Mouse (Mus musculus): ENCODE measurements at regions not wholly inside any gene's neighbourhood (a gene's known extent, or its start where the extent isn't known, plus 50 kb on each side); places are given as distances from the start of the nearest gene placed in this dataset.

- Histone ChIP-seq H3K4me1 (peaks cover 79% of the 10 kb centered on the region), H3K9me3 (no peaks in the 10 kb centered on the region), H3K4me3 (peak overlapping the region; percentile 22; the same call in 1 of the 2 replicates), H3K27ac (peak overlapping the region; percentile 88), H3K27me3 (ENCODE audit: insufficient read depth, poor library complexity, severe bottlenecking) (peaks cover 7% of the 10 kb centered on the region; the same call in 1 of the 2 replicates), H3K36me3 (no peaks in the 10 kb centered on the region)
- 51% methylated on average over 13 of the region's 13 CpGs for WGBS
- DNase-seq (ENCODE audit: low spot score): no peak
Observed at GRCm38 (mm10) chr10:60934297-60935286, 103.2 kb upstream of the Unc5b start.

GRCm38 (mm10) chr10:60933891-60934290 is 102.5 kb upstream of the Unc5b start:
- Histone ChIP-seq H3K4me1 (peaks cover 86% of the 10 kb centered on the region), H3K36me3 (no peaks in the 10 kb centered on the region), H3K27me3 (ENCODE audit: insufficient read depth, poor library complexity, severe bottlenecking) (peaks cover 6% of the 10 kb centered on the region; the same call in 1 of the 2 replicates), H3K27ac (peak overlapping the region; percentile 88), H3K4me3 (peak overlapping the region; percentile 22; the same call in 1 of the 2 replicates), H3K9me3 (no peaks in the 10 kb centered on the region)
- 34% methylated on average over 7 of the region's 7 CpGs for WGBS
- DNase-seq (ENCODE audit: low spot score): no peak

- peaks cover 95% of the 10 kb centered on the region for H3K4me1 ChIP-seq
- H3K4me3 ChIP-seq: 0 out of 2 replicates have a peak overlapping the region, but pooled peaks have one; percentile 3
- no peaks in the 10 kb centered on the region for H3K9me3 ChIP-seq
- H3K36me3 ChIP-seq: no peaks in the 10 kb centered on the region
- peak overlapping the region; percentile 88 for H3K27ac ChIP-seq
- DNase-seq (ENCODE audit: low spot score): no peak
- peaks cover 6% of the 10 kb centered on the region; the same call in 1 of the 2 replicates for H3K27me3 ChIP-seq (ENCODE audit: insufficient read depth, poor library complexity, severe bottlenecking)
- 22% methylated on average over 3 of the region's 3 CpGs for WGBS
Observed at GRCm38 (mm10) chr10:60932855-60933254, 101.5 kb upstream of the Unc5b start.

GRCm38 (mm10) chr10:60931891-60932378 is 100.6 kb upstream of the Unc5b start:
- H3K27ac ChIP-seq: peak overlapping the region; percentile 88
- DNase-seq (ENCODE audit: low spot score): no peak
- peaks cover 92% of the 10 kb centered on the region for H3K4me1 ChIP-seq

GRCm38 (mm10) chr10:60928646-60929045 is 97.3 kb upstream of the Unc5b start:
- Histone ChIP-seq H3K27ac (peak overlapping the region; percentile 71), H3K36me3 (no peaks in the 10 kb centered on the region), H3K4me3 (no peak overlapping the region), H3K4me1 (peaks cover 90% of the 10 kb centered on the region), H3K9me3 (no peaks in the 10 kb centered on the region), H3K27me3 (ENCODE audit: insufficient read depth, poor library complexity, severe bottlenecking) (no peaks in the 10 kb centered on the region)
- 63% methylated on average over 7 of the region's 7 CpGs for WGBS
- DNase-seq (ENCODE audit: low spot score): no peak

More at GRCm38 (mm10) chr10:60931891-60932378, 100.6 kb upstream of the Unc5b start:
- H3K27me3 ChIP-seq (ENCODE audit: insufficient read depth, poor library complexity, severe bottlenecking): peaks cover 6% of the 10 kb centered on the region; the same call in 1 of the 2 replicates
- H3K36me3 ChIP-seq: no peaks in the 10 kb centered on the region
- no peaks in the 10 kb centered on the region for H3K9me3 ChIP-seq
- 53% methylated on average over 22 of the region's 22 CpGs for WGBS
- H3K4me3 ChIP-seq: no peak overlapping the region

- DNase-seq (ENCODE audit: low spot score): no peak
- Histone ChIP-seq H3K27ac (peak overlapping the region; percentile 71), H3K9me3 (no peaks in the 10 kb centered on the region), H3K27me3 (ENCODE audit: insufficient read depth, poor library complexity, severe bottlenecking) (0 out of 2 replicates have a peak, but pooled peaks cover under 1% of the 10 kb centered on the region), H3K4me1 (peaks cover 90% of the 10 kb centered on the region), H3K4me3 (no peak overlapping the region), H3K36me3 (no peaks in the 10 kb centered on the region)
- 50% methylated on average over 8 of the region's 8 CpGs for WGBS
Observed at GRCm38 (mm10) chr10:60928164-60928563, 96.8 kb upstream of the Unc5b start.

- Histone ChIP-seq H3K9me3 (no peaks in the 10 kb centered on the region), H3K36me3 (no peaks in the 10 kb centered on the region), H3K27me3 (ENCODE audit: insufficient read depth, poor library complexity, severe bottlenecking) (peaks cover 10% of the 10 kb centered on the region; the same call in 1 of the 2 replicates), H3K4me1 (peaks cover 82% of the 10 kb centered on the region), H3K4me3 (no peak overlapping the region), H3K27ac (peak overlapping the region; percentile 71; the same call in 1 of the 2 replicates)
- WGBS: 78% methylated on average over 12 of the region's 12 CpGs
- DNase-seq (ENCODE audit: low spot score): no peak
Observed at GRCm38 (mm10) chr10:60926632-60927031, 95.3 kb upstream of the Unc5b start.

- H3K27me3 ChIP-seq (ENCODE audit: insufficient read depth, poor library complexity, severe bottlenecking): peaks cover 10% of the 10 kb centered on the region; the same call in 1 of the 2 replicates
- WGBS: 53% methylated on average over 2 of the region's 2 CpGs
- H3K4me3 ChIP-seq: no peak overlapping the region
- H3K9me3 ChIP-seq: no peaks in the 10 kb centered on the region
- H3K36me3 ChIP-seq: no peaks in the 10 kb centered on the region
- no peak for DNase-seq (ENCODE audit: low spot score)
- peak overlapping the region; percentile 76 for H3K27ac ChIP-seq
- peaks cover 78% of the 10 kb centered on the region for H3K4me1 ChIP-seq
Observed at GRCm38 (mm10) chr10:60925644-60926043, 94.3 kb upstream of the Unc5b start.

- no peak for DNase-seq (ENCODE audit: low spot score)
- H3K9me3 ChIP-seq: no peaks in the 10 kb centered on the region
- H3K27me3 ChIP-seq (ENCODE audit: insufficient read depth, poor library complexity, severe bottlenecking): peaks cover 10% of the 10 kb centered on the region; the same call in 1 of the 2 replicates
- H3K4me1 ChIP-seq: peaks cover 81% of the 10 kb centered on the region
- H3K36me3 ChIP-seq: no peaks in the 10 kb centered on the region
- WGBS: 28% methylated on average over 2 of the region's 2 CpGs
- H3K27ac ChIP-seq: peak overlapping the region; percentile 76
- H3K4me3 ChIP-seq: no peak overlapping the region
Observed at GRCm38 (mm10) chr10:60925198-60925597, 93.8 kb upstream of the Unc5b start.

GRCm38 (mm10) chr10:60923806-60924205 is 92.4 kb upstream of the Unc5b start:
- WGBS: 64% methylated on average over 11 of the region's 11 CpGs
- no peaks in the 10 kb centered on the region for H3K36me3 ChIP-seq
- DNase-seq (ENCODE audit: low spot score): no peak
- H3K4me3 ChIP-seq: no peak overlapping the region
- H3K9me3 ChIP-seq: no peaks in the 10 kb centered on the region
- H3K27me3 ChIP-seq (ENCODE audit: insufficient read depth, poor library complexity, severe bottlenecking): peaks cover 10% of the 10 kb centered on the region; the same call in 1 of the 2 replicates
- peaks cover 79% of the 10 kb centered on the region for H3K4me1 ChIP-seq
- peak overlapping the region; percentile 76; the same call in 1 of the 2 replicates for H3K27ac ChIP-seq

- no peaks in the 10 kb centered on the region for H3K9me3 ChIP-seq
- peaks cover 73% of the 10 kb centered on the region for H3K4me1 ChIP-seq
- DNase-seq (ENCODE audit: low spot score): no peak
- no peaks in the 10 kb centered on the region for H3K36me3 ChIP-seq
- H3K27ac ChIP-seq: peak overlapping the region; percentile 37
- H3K27me3 ChIP-seq (ENCODE audit: insufficient read depth, poor library complexity, severe bottlenecking): peaks cover 10% of the 10 kb centered on the region; the same call in 1 of the 2 replicates
- 73% methylated on average over 1 of the region's 1 CpGs for WGBS
- no peak overlapping the region for H3K4me3 ChIP-seq
Observed at GRCm38 (mm10) chr10:60920621-60921020, 89.2 kb upstream of the Unc5b start.

GRCm38 (mm10) chr10:60918020-60918419 is 86.6 kb upstream of the Unc5b start:
- peak; percentile 91 for DNase-seq (ENCODE audit: low spot score)
- Histone ChIP-seq H3K4me1 (peaks cover 54% of the 10 kb centered on the region), H3K36me3 (no peaks in the 10 kb centered on the region), H3K9me3 (no peaks in the 10 kb centered on the region), H3K4me3 (peak overlapping the region; percentile 29), H3K27ac (peak overlapping the region; percentile 75), H3K27me3 (ENCODE audit: insufficient read depth, poor library complexity, severe bottlenecking) (peaks cover 14% of the 10 kb centered on the region)
- WGBS: 13% methylated on average over 8 of the region's 8 CpGs

GRCm38 (mm10) chr10:60914391-60914790 is 83.0 kb upstream of the Unc5b start:
- Histone ChIP-seq H3K4me3 (no peak overlapping the region), H3K4me1 (peaks cover 33% of the 10 kb centered on the region), H3K36me3 (no peaks in the 10 kb centered on the region), H3K9me3 (no peaks in the 10 kb centered on the region), H3K27me3 (ENCODE audit: insufficient read depth, poor library complexity, severe bottlenecking) (peaks cover 8% of the 10 kb centered on the region), H3K27ac (no peak overlapping the region)
- no peak for DNase-seq (ENCODE audit: low spot score)
- 23% methylated on average over 7 of the region's 7 CpGs for WGBS

All from heart, embryonic 10.5 days (tissue).